Mouse (Mus musculus) kidney, embryonic 14.5 days (tissue): ENCODE measurements around the gene Olfr715b. TPM values are rescaled to one million over a fixed set of nuclear protein-coding genes. Genes with fewer than 3 reads are reported as not detected.
"Not testable (repeated sequence)": the region's sequence is repeated elsewhere in the genome, so short reads cannot be mapped to it uniquely, and the experiment has no call there.

Source experiments
- ATAC-seq: fragments of 200-750 bp; cut with Nextera tagmentation; 2 replicates; pipeline ENCODE4 v1.8.0; 2017; ENCODE audit warnings: moderate number of reproducible peaks, mild to moderate bottlenecking, moderate TSS enrichment, moderate library complexity; ENCODE audit not compliant: low FRiP score, low TSS enrichment
- H3K27ac ChIP-seq: fragments of 300-500 bp; sonication (generic); 2 replicates; pipeline ENCODE4 v1.5.1; 2014; ENCODE audit warnings: low read depth, mild to moderate bottlenecking, low read length, moderate library complexity, mixed read lengths
- H3K27me3 ChIP-seq: fragments of 300-500 bp; sonication (generic); 2 replicates; pipeline ENCODE4 v1.6.1; 2014; ENCODE audit warnings: mild to moderate bottlenecking, low read length; ENCODE audit not compliant: control insufficient read depth, insufficient read depth
- H3K36me3 ChIP-seq: fragments of 300-500 bp; sonication (generic); 2 replicates; pipeline ENCODE4 v1.6.1; 2014; ENCODE audit warnings: low read length, mixed read lengths; ENCODE audit not compliant: control insufficient read depth, insufficient read depth
- H3K4me1 ChIP-seq: fragments of 300-500 bp; sonication (generic); 2 replicates; pipeline ENCODE4 v1.6.1; 2014; ENCODE audit warnings: low read length, mixed read lengths; ENCODE audit not compliant: control insufficient read depth, insufficient read depth
- H3K4me2 ChIP-seq: fragments of 300-500 bp; sonication (generic); replicated peaks from 2 replicates; pipeline ENCODE4 v1.6.1; 2014; ENCODE audit warnings: low read depth, mild to moderate bottlenecking, low read length
- H3K4me3 ChIP-seq: fragments of 300-500 bp; sonication (generic); 2 replicates; pipeline ENCODE4 v1.5.1; 2014; ENCODE audit warnings: mild to moderate bottlenecking, low read length
- H3K9ac ChIP-seq: fragments of 300-500 bp; sonication (generic); 2 replicates; pipeline ENCODE4 v1.6.1; 2014; ENCODE audit warnings: low read depth, mild to moderate bottlenecking, low read length, moderate library complexity
- H3K9me3 ChIP-seq: fragments of 300-500 bp; sonication (generic); 2 replicates; pipeline ENCODE4 v1.6.1; 2016; ENCODE audit warnings: low read length; ENCODE audit not compliant: control insufficient read depth
- WGBS: fragments of 180-500 bp; shearing (Covaris S2); extraction: QIAGEN DNeasy Blood & Tissue Kit; methylation state at CpG from one replicate; pipeline ENCODE4 v1.1.7; 2014; 5-methylcytosine and 5-hydroxymethylcytosine counted together
- polyA plus RNA-seq: library from polyadenylated mRNA; unstranded; fragments of >200 nt; fragmentation: Nextera tagmentation; extraction: Ambion mirVana; gene quantifications from 2 replicates; pipeline ENCODE4 v1.2.1, GENCODE M21; 2014

The Olfr715b gene
- not detected in 2 replicates for polyA plus RNA-seq

DNA sequence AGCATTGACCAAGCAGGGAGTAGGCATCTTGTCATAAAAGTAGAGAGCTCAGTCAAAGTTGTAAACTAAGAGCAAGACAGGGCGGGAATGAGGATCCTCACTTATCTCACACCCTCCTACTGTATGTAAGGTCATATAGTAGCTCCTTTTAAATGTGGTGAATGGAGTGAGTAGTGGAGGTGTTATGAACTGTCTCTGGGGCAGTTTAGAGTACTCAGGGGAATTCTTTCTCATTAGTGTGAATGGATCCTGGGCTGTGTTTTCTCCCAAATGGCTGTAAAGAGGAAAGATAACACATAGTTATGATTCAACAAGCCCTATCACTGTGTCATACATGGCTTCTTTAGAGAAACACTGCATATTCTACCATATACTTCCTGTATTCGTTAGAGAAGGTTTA, at the start of gene Olfr715b:
TSS of gene Olfr715b (minus strand) at position 101 of the 400 bp plus-strand sequence.
- H3K9ac ChIP-seq, H3K36me3 ChIP-seq, H3K27ac ChIP-seq, H3K27me3 ChIP-seq, H3K9me3 ChIP-seq, ATAC-seq, H3K4me2 ChIP-seq, H3K4me1 ChIP-seq, H3K4me3 ChIP-seq: not testable (repeated sequence)
- 60% methylated on average over 1 of the region's 2 CpGs for WGBS

DNA sequence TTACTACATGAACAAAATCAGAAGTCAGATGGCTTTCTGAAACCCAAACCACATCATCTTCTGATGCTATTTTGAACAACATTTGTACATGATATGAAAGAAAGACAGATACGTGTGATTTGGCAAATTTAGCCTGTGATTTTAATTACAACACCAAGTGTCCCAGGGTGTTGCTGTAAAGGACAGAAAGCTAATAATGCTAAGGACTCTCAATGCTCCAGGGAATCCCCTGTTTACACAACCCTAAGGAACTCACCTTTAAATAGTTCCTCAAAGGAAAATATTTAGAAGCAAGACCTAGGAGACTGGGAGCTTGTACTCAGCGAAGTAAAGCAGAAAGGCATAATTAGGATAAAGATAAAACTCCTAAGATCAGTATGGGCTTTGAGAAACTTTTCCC, 27.9 kb upstream of the Olfr715b start, which contains the start of gene Olfr716:
TSS of gene Olfr716 (plus strand) at position 301 of the 400 bp plus-strand sequence.
- H3K4me3 ChIP-seq, H3K27ac ChIP-seq, H3K9me3 ChIP-seq, H3K36me3 ChIP-seq, H3K4me2 ChIP-seq, H3K27me3 ChIP-seq, ATAC-seq, H3K4me1 ChIP-seq, H3K9ac ChIP-seq: not testable (repeated sequence)
- 77% methylated on average over 2 of the region's 2 CpGs for WGBS

- not testable (repeated sequence) for H3K4me2 ChIP-seq, ATAC-seq, H3K36me3 ChIP-seq, H3K9me3 ChIP-seq, H3K27me3 ChIP-seq, H3K9ac ChIP-seq, H3K4me1 ChIP-seq, H3K4me3 ChIP-seq, H3K27ac ChIP-seq
- WGBS, result 53% methylated on average over 1 of the region's 3 CpGs
Observed at GRCm38 (mm10) chr7:107130983-107131382, 20.8 kb upstream of the Olfr715b start, which contains the start of gene Olfr715. Olfr715 (minus strand) TSS chr7:107131083.

GRCm38 (mm10) chr7:107092920-107093319, 17.2 kb downstream of the Olfr715b start, which contains the start of gene Olfr17:
Olfr17 (plus strand) TSS chr7:107093220.
- no peaks in the 10 kb centered on the region for H3K27me3 ChIP-seq
- H3K36me3 ChIP-seq, result no peaks in the 10 kb centered on the region
- no peak for ATAC-seq

DNA sequence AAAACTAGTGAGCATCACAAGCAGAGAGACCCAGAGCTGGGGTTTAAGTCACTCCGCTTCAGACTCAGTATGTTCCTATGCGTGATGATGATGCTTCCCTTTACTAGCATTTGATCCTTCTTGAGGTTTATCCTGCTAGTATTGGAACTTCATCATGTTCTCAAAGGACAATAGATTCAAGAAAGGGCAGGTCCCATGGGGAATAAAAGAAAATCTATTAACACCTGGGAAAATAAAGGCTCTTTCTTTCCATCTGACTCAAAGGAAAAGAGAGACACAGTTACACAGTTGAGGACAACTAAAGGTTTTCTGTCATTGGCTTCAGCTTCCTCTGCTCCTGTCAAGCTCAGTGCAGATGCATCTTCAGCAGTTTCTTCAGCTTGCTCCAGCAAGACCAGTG, 39.5 kb downstream of the Olfr715b start, which contains the start of gene Olfr714:
TSS of gene Olfr714 (plus strand) at position 301 of the 400 bp plus-strand sequence.
- Histone ChIP-seq H3K4me1 (no peaks in the 10 kb centered on the region), H3K4me3 (no peak within 1 kb of the TSS), H3K9ac (no peak within 1 kb of the TSS), H3K9me3 (no peaks in the 10 kb centered on the region), H3K36me3 (no peaks in the 10 kb centered on the region), H3K27ac (no peak within 1 kb of the TSS), H3K27me3 (no peaks in the 10 kb centered on the region), H3K4me2 (no peak within 1 kb of the TSS)
- WGBS, result 94% methylated on average over 2 of the region's 2 CpGs
- no peak for ATAC-seq

More at GRCm38 (mm10) chr7:107092920-107093319, 17.2 kb downstream of the Olfr715b start, which contains the start of gene Olfr17:
- Histone ChIP-seq H3K4me1 (no peaks in the 10 kb centered on the region), H3K9ac (no peak within 1 kb of the TSS), H3K4me3 (no peak within 1 kb of the TSS), H3K27ac (no peak within 1 kb of the TSS), H3K9me3 (no peaks in the 10 kb centered on the region), H3K4me2 (no peak within 1 kb of the TSS)
- WGBS, result 54% methylated on average over 1 of the region's 1 CpGs

Other genes starting within 250 kb of the Olfr715b start
- not detected in 2 replicates for gene Olfr704, start 247.2 kb downstream of the Olfr715b start, polyA plus RNA-seq
- gene Olfr705, start 233.5 kb downstream of the Olfr715b start, polyA plus RNA-seq, result not detected in 2 replicates
- not detected in 2 replicates for gene Olfr706, start 222.2 kb downstream of the Olfr715b start, polyA plus RNA-seq
- gene Olfr707, start 209.1 kb downstream of the Olfr715b start, polyA plus RNA-seq, result not detected in 2 replicates
- not detected in 2 replicates for gene Olfr1532-ps1, start 202.4 kb downstream of the Olfr715b start, polyA plus RNA-seq
- not detected in 2 replicates for gene Olfr709-ps1, start 178.2 kb downstream of the Olfr715b start, polyA plus RNA-seq
- not detected in 2 replicates for gene Olfr710, start 162.1 kb downstream of the Olfr715b start, polyA plus RNA-seq
- gene Olfr6, start 146.4 kb downstream of the Olfr715b start, polyA plus RNA-seq, result not detected in 2 replicates
- gene Olfr711, start 134.9 kb downstream of the Olfr715b start, polyA plus RNA-seq, result not detected in 2 replicates
- gene Olfr2, start 104.3 kb downstream of the Olfr715b start, polyA plus RNA-seq, result not detected in 2 replicates
- not detected in 2 replicates for gene Olfr713, start 79.2 kb downstream of the Olfr715b start, polyA plus RNA-seq
- not detected in 2 replicates for gene Olfr714, start 39.4 kb downstream of the Olfr715b start, polyA plus RNA-seq
- gene Olfr17, start 17.1 kb downstream of the Olfr715b start, polyA plus RNA-seq, result not detected in 2 replicates
- not detected in 2 replicates for gene Olfr715, start 20.7 kb upstream of the Olfr715b start, polyA plus RNA-seq
- gene Olfr716, start 28.0 kb upstream of the Olfr715b start, polyA plus RNA-seq, result not detected in 2 replicates
- gene Nlrp14, start 56.6 kb upstream of the Olfr715b start, polyA plus RNA-seq, result not detected in 2 replicates
- not detected in 2 replicates for gene Rbmxl2, start 99.1 kb upstream of the Olfr715b start, polyA plus RNA-seq